Mouse (Mus musculus) Patski (cell line): ENCODE results near the gene Eps8. TPM values are rescaled to one million over a fixed set of nuclear protein-coding genes. Genes with fewer than 3 reads are reported as not detected.
"Not testable (repeated sequence)": the region's sequence is repeated elsewhere in the genome, so short reads cannot be mapped to it uniquely, and the experiment has no call there.

ENCODE experiments used
- ATAC-seq: fragments of 100-300 bp; one replicate; pipeline ENCODE4 v1.8.0; 2021
- CTCF ChIA-PET: fragments of 350-600 bp; sonication (Branson Sonifier 250); formaldehyde crosslinking; loops from one replicate; lab custom pipeline; 2022; ENCODE audit warnings: inconsistent platforms; lab: Charles Lee
- POLR2A ChIA-PET: fragments of 350-600 bp; sonication (Branson Sonifier 250); formaldehyde crosslinking; loops from one replicate; lab custom pipeline; 2022; ENCODE audit warnings: antibody characterized with exemption, inconsistent platforms; lab: Charles Lee
- DNase-seq: peaks from one replicate; pipeline ENCODE4 v3.0.0-alpha.2; 2011; ENCODE audit warnings: low read depth, low spot score
- H3K27me3 ChIP-seq: fragments of 371-371 bp; one replicate; pipeline ENCODE4 v1.5.1; 2021
- CTCF ChIP-seq: fragments of 100-300 bp; IDR thresholded peaks from one replicate; pipeline ENCODE4 v1.5.1; 2021
- in situ Hi-C: fragments of 300-500 bp; cut with MboI; formaldehyde crosslinking; loops from 3 replicates; pipeline ENCODE4 v1.11.1; 2018; ENCODE audit warnings: low pct_unique_long_range_greater_than_20kb, mixed read lengths
- polyA plus RNA-seq: library from polyadenylated mRNA; unstranded; gene quantifications from one replicate; pipeline ENCODE4 v1.2.3, GENCODE M21; 2021

Gene Eps8
- polyA plus RNA-seq, 1 experiment from 2014 or later, result 27.0 TPM

DNA sequence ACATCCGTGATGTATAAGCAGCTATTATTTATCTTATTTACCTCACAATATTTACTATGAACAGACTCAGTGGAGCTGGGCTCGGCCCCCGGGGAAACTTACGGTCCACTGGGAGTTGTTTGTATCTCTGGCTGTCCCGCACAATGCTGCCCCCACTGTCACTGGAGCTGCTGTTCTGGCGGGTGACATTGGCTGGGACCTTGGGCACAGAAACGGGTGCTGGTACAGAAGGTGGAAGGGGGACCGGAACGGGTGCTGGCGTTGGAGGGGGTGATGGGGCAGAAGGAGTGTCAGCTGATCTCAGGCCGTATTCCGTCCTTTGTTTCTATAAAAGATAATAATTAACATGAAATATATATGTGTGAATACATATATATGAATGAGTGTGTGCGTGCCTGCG is 164.6 kb downstream of the Eps8 start:
- in situ Hi-C loops, result no loop called here
- no peak for TF ChIP-seq CTCF
- ATAC-seq (no peak), DNase-seq (no peak)
- POLR2A ChIA-PET, result no interaction called here
- no peaks in the 10 kb centered on the region for H3K27me3 ChIP-seq
- CTCF ChIA-PET, result interaction anchor here (0.9 kb wide), 1 partner anchor 26 kb away, joined by 3 read pairs; no protein-coding TSS in a partner anchor

DNA sequence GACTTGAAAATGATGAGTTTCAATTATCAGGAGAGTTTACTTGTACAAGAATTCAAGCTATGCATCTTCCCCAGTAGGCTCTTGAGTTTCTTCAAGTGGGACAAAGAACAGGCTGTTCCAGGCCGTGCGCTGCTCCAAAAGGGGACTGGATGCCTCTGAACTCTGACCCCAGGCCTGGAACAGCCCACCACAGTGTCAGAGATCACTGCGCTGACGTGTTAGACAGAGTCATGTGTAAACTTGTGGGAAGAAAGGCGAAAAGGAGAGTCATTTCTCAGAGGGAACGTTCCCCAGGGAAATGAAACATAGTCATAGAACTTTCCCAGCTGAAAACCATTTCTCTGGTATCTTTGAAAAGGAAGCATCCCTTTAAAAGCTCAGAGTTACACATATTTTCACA is 167.2 kb downstream of the Eps8 start:
- POLR2A ChIA-PET, result interaction anchor here (0.7 kb wide), 1 partner anchor 156 kb away, joined by 3 read pairs; no protein-coding TSS in a partner anchor
- TF ChIP-seq CTCF, result no peak
- CTCF ChIA-PET, result no interaction called here
- no peaks in the 10 kb centered on the region for H3K27me3 ChIP-seq
- DNase-seq (no peak), ATAC-seq (no peak)
- in situ Hi-C loops, result no loop called here

DNA sequence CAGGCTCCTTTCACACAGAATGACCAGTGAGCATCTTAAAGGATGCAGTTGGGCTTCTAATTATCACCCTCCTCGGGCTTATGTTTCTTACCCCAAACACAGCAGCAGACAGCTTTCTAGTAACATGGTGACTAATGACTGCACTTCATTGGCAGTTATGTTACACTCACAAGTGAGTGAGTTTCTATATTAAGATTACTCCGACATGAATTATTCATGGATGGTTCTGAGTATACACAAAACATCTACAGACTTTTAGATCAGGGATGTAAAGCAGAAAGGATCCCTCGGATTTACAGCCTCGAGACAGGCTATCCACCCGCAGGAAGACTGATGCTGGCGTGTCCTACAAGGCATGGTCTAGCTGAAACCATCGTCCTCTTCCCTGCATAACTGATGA is 171.8 kb downstream of the Eps8 start:
- POLR2A ChIA-PET, result no interaction called here
- no peak for ATAC-seq
- no peak for TF ChIP-seq CTCF
- H3K27me3 ChIP-seq, result no peaks in the 10 kb centered on the region
- in situ Hi-C loops, result no loop called here
- CTCF ChIA-PET, result interaction anchor here (1.0 to 1.7 kb wide), 2 partner anchors 12 to 80 kb away, joined by 3 to 5 read pairs; no protein-coding TSS in a partner anchor
- no peak for DNase-seq

DNA sequence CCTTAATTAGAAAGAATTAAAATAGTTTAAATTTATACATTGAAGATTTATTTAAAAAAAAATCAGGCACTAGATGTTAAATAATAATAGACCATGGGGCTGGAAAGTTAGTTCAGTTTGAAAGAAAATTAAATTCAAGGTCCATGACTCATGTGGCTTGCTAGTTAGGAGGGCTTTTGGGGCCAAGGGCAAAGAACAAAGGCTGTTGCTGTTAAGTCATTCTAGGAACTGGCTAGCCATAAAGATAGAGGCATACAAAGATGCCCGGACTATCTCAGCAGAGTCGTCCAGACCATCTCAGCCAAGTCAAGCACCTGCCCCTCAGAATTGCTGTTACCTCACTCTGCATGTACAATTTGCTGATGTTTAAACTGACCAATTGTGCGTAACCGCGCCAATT is 179.0 kb downstream of the Eps8 start:
- DNase-seq, ATAC-seq, POLR2A ChIA-PET, H3K27me3 ChIP-seq, in situ Hi-C loops: not testable (repeated sequence)
- CTCF ChIA-PET, result interaction anchor here (1.7 kb wide), 1 partner anchor 10 kb away, joined by 4 read pairs; no protein-coding TSS in a partner anchor

DNA sequence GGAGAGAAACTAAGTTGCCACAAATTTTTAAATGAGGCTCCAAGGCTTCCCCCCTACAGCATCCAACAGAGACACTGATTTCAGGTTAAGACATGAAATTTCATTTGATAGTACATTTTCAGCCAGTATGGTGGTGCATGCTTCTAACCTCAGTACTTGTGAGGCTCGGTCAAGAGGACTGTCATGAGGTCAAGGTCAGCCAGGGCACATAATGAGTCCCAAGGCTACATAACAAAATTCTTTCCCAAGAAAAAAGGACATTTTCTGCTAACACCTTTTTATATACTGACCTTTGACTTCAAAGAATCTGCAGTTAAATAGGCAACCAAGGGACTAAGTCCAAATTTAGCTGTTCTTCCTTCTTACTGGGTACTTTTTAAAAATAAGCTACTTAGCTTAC is 181.2 kb downstream of the Eps8 start:
- ChIA-PET CTCF (no interaction called here), POLR2A (no interaction called here)
- ATAC-seq, result no peak
- no peak for TF ChIP-seq CTCF
- no peaks in the 10 kb centered on the region for H3K27me3 ChIP-seq
- in situ Hi-C loops, result no loop called here
- DNase-seq, result no peak

DNA sequence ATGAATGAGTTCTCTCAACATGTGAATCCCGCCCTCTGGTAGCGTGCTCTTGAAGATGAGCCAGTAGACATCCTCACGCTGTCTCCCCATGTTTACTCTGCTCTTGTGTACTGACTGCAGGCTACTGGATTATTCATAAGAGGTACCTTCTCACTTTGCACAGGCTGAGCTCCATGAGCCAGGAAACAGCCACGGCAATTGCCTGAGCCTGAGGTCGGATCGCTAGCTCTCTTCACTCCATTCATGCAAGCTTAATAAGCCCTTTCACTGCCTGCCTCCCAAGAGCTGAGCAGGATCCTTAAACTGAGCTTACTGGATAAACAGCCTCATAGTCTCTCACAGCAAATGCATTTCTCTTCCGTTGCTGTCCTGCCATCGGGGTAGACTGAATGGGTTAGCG is 182.5 kb downstream of the Eps8 start:
- DNase-seq, result no peak
- POLR2A ChIA-PET, result no interaction called here
- CTCF ChIA-PET, result no interaction called here
- TF ChIP-seq CTCF, result no peak
- in situ Hi-C loops, result no loop called here
- H3K27me3 ChIP-seq, result no peaks in the 10 kb centered on the region
- no peak for ATAC-seq

DNA sequence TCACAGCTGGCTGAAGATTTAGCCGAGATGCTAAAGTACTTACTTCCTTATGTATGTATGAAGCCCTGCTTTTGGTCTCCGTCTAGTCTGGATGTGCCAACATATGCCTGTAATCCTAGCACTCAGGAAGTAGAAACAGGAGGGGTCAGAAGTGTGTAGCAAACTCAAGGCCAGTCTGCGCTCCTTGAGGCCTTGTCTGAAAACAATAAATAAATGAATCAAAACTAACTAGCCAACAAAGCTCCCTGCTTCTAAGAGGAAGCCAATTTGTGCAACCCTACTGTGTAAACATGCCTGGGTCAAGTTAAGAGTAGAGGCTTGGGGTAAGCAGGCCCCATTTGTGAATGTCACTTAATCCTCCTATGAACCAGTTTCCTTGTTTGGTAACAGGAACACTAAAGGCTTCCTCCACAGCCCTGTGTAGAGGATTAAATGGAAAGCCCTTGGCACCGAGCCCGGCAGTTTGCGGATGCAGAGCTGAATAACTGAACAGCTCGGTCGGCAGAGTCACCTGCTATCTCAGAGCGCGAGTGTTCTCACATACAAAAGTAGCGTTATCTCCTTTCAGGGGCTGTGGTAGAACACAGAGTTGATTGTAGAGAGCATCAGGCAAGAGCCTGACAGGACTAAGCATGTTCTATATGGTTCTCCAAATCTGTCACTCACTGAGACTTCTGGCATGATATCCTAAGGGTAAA is 183.6 kb downstream of the Eps8 start:
- ChIA-PET CTCF (interaction anchor here (1.1 to 1.2 kb wide), 2 partner anchors 11 to 13 kb away, joined by 3 to 5 read pairs; no protein-coding TSS in a partner anchor), POLR2A (no interaction called here)
- no peaks in the 10 kb centered on the region for H3K27me3 ChIP-seq
- ATAC-seq (peak; percentile 98), DNase-seq (peak; percentile 90)
- TF ChIP-seq CTCF, result no peak
- in situ Hi-C loops, result no loop called here

DNA sequence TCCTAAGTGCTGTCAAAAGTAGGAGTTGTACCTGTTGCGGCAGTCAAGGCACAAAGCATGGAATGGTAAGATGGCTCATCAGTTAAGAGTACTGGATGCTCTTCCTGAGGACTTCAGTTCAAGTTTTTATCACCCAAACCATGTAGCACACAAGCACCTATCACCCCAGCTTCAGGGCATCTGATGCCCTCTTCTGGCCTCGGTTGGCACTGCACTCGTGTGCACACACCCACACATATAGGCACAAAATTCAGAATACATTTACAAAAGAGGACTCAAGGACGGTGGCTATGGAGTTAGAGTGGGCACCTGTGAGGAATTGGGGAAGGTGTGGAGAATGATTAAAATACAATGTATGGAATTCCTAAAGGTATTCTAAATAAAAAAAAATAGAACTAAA is 185.1 kb downstream of the Eps8 start:
- POLR2A ChIA-PET, result interaction anchor here (1.3 kb wide), 1 partner anchor 19 kb away, joined by 8 read pairs; no protein-coding TSS in a partner anchor

DNA sequence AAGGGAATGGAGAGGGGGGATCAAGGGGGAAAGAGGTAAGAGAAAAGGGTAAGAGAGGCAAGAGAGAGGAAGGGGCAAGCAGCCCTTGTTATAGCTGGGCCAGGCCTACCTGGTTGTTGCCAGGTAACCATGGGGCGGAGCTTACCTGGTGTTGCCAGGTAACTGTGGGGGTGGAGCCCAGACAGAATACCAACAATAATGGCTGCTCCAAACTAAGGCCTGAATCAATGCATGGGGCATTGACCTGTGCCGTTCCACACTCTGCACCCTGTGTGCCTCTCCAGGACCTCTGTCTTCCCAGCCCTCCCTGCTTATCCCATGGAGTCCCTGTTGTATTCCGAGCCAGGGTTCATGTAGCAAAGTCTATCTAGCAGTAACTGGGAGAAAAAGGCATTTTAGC is 187.0 kb downstream of the Eps8 start:
- in situ Hi-C loops, result loop anchor here (5.0 to 10.0 kb wide), 2 partner anchors 97 to 180 kb away; no protein-coding TSS in a partner anchor
- ChIA-PET CTCF (interaction anchor here (1.1 kb wide), 1 partner anchor 33 kb away, joined by 3 read pairs; no protein-coding TSS in a partner anchor), POLR2A (no interaction called here)
- ATAC-seq (no peak), DNase-seq (no peak)
- H3K27me3 ChIP-seq, result no peaks in the 10 kb centered on the region
- TF ChIP-seq CTCF, result no peak

More for the DNA sequence above, 185.1 kb downstream of the Eps8 start:
- TF ChIP-seq CTCF, result no peak
- no peaks in the 10 kb centered on the region for H3K27me3 ChIP-seq
- CTCF ChIA-PET, result interaction anchor here (0.8 to 1.1 kb wide), 3 partner anchors 14 to 15 kb away, joined by 3 to 4 read pairs (median 3); no protein-coding TSS in a partner anchor
- no peak for DNase-seq
- in situ Hi-C loops, result loop anchor here (5.0 to 10.0 kb wide), 2 partner anchors 95 to 178 kb away; no protein-coding TSS in a partner anchor
- ATAC-seq, result no peak

DNA sequence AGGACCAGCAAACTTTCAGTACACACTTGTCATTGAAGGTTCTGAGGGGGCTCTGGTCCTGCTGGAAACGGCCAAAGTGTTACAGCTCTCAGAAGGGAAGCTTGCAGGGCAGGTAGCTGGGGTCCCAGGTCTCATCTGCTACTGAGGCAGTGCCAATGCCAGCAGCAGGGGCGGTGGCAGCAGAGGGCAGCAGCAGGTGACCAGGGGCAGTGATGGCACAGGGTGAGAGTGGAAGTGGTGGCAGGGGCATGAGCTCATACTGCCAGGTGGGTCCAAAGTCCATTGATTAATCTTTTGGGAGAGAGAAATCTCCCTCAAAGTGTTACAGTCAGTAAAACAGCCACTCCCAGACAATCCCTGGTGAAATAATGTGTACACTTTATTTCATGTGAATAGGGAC is 188.4 kb downstream of the Eps8 start:
- no peak for TF ChIP-seq CTCF
- DNase-seq (no peak), ATAC-seq (no peak)
- no peaks in the 10 kb centered on the region for H3K27me3 ChIP-seq
- POLR2A ChIA-PET, result no interaction called here
- in situ Hi-C loops, result loop anchor here (5.0 to 10.0 kb wide), 2 partner anchors 99 to 181 kb away; no protein-coding TSS in a partner anchor
- CTCF ChIA-PET, result no interaction called here

DNA sequence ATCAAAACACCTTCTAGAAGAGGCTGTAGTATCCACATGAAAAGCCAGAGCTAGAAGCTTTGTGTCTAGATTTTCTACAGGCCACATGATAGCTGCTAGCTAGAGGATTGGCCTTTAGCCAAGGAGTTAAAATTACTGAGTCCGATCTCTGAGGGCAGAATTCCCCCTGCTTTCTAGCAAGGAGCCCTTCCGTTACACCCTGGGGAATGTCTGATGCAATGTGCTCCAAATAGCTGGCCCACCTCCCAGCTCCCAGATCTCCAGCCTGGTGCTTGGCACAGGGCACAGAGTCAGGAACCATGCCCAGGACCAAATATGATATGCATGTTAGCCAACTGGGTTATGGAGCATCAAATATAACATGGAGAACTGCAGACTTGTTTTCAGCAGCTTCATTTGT is 189.4 kb downstream of the Eps8 start:
- DNase-seq (peak; percentile 94), ATAC-seq (peak; percentile 98)
- in situ Hi-C loops, result loop anchor here (5.0 to 10.0 kb wide), 2 partner anchors 100 to 182 kb away; no protein-coding TSS in a partner anchor
- CTCF ChIA-PET, result interaction anchor here (0.6 to 2.7 kb wide), 4 partner anchors 10 to 149 kb away, joined by 3 to 9 read pairs (median 4); no protein-coding TSS in a partner anchor
- POLR2A ChIA-PET, result interaction anchor here (0.6 kb wide), 1 partner anchor 188 kb away, joined by 7 read pairs; no protein-coding TSS in a partner anchor
- H3K27me3 ChIP-seq, result no peaks in the 10 kb centered on the region
- TF ChIP-seq CTCF, result no peak
